Mouse (Mus musculus) cortical plate, adult 2 months (tissue): ENCODE results near the gene Ly6g6e.

Experiments used
- CTCF ChIP-seq: fragments of 200-500 bp; IDR thresholded peaks from 2 replicates; pipeline ENCODE4 v1.5.1; 2011; ENCODE audit warnings: mild to moderate bottlenecking, control low read depth, low read length; ENCODE audit not compliant: insufficient read depth; ENCODE audit errors: extremely low read depth
- POLR2A ChIP-seq: fragments of 200-500 bp; IDR thresholded peaks from 2 replicates; pipeline ENCODE4 v1.6.1; 2011; ENCODE audit warnings: mild to moderate bottlenecking, low read length, control low read depth; ENCODE audit not compliant: insufficient read depth; ENCODE audit errors: extremely low read depth

DNA sequence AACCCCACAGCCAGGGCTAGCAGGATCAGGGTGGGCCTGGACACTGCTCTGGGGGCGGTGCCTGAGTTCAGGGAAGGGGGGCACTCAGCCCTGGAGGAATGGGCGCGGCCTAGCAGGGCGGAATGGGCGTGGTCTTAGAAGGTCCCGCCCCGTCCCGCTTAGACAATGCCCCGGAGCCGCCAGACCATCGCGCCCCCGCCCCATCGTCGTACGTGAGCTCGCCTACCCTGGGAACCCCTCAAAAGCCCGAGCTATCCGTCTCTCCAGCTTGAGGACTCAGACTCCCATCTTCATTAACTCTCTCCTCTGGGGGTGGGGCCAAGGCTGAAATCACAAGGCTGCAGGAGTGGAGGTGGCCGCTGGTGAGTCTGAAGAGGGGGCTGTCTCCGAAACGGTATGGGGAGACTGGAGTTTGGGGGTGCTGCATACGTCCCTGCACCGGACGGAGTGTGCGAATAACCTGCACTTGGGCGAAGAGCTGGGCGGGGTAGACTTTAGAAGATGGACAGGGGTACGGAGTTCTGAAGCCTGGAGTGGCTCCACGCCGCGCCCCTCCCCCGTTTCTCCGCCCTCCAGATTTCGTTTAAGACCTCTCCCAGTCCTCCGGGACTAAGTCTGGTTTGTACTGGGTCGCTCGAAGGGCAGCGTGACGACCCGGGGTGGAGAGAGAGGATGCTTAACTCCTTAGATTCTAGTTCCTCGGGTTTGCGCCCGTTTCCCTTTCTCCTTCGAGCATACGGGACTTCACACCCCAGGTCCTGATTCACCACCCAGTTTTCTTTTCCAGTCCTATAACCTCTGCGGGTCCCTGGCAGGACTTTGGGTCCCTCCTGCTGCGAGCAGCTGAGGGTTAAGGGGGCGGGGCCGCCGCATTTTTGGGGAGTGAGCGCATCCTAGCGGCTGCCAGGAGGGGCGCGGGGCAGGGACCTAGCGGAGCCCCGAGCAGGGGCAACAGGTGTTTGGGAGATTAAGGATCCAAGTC lies 17.5 kb upstream of the Ly6g6e start, which contains the start of gene Ddah2:
- TF ChIP-seq POLR2A (no peak), CTCF (0 out of 2 replicates have a peak, but pooled peaks have one; percentile 16)
